Mouse (Mus musculus) limb, embryonic 12.5 days (tissue): ENCODE data around the gene Notch4. TPM values are rescaled to one million over a fixed set of nuclear protein-coding genes. Genes with fewer than 3 reads are reported as not detected.

Experiments used
- ATAC-seq: fragments of 200-750 bp; cut with Nextera tagmentation; 2 replicates; pipeline ENCODE4 v1.8.0; 2017; ENCODE audit warnings: low read depth, moderate TSS enrichment; ENCODE audit not compliant: insufficient number of reproducible peaks, insufficient read depth, low FRiP score, low TSS enrichment
- H3K27ac ChIP-seq: fragments of 300-500 bp; sonication (generic); 2 replicates; pipeline ENCODE4 v1.5.1; 2016; ENCODE audit warnings: mild to moderate bottlenecking, moderate library complexity
- H3K27me3 ChIP-seq: fragments of 300-500 bp; sonication (generic); 2 replicates; pipeline ENCODE4 v1.6.1; 2016; ENCODE audit warnings: mild to moderate bottlenecking, moderate library complexity
- H3K36me3 ChIP-seq: fragments of 300-500 bp; sonication (generic); 2 replicates; pipeline ENCODE4 v1.6.1; 2016; ENCODE audit warnings: mild to moderate bottlenecking, moderate library complexity
- H3K4me1 ChIP-seq: fragments of 300-500 bp; sonication (generic); replicated peaks from 2 replicates; pipeline ENCODE4 v1.6.1; 2016
- H3K4me2 ChIP-seq: fragments of 300-500 bp; sonication (generic); 2 replicates; pipeline ENCODE4 v1.6.1; 2016; ENCODE audit warnings: mild to moderate bottlenecking, moderate library complexity
- H3K4me3 ChIP-seq: fragments of 300-500 bp; sonication (generic); replicated peaks from 2 replicates; pipeline ENCODE4 v1.5.1; 2016; ENCODE audit warnings: mild to moderate bottlenecking
- H3K9ac ChIP-seq: fragments of 300-500 bp; sonication (generic); replicated peaks from 2 replicates; pipeline ENCODE4 v1.6.1; 2016; ENCODE audit warnings: mild to moderate bottlenecking, moderate library complexity
- H3K9me3 ChIP-seq: fragments of 300-500 bp; sonication (generic); 2 replicates; pipeline ENCODE4 v1.6.1; 2016; ENCODE audit warnings: mild to moderate bottlenecking, moderate library complexity
- WGBS: fragments of 180-500 bp; shearing (Covaris S2); methylation state at CpG from one replicate; pipeline ENCODE4 v1.1.7; 2016; 5-methylcytosine and 5-hydroxymethylcytosine counted together
- polyA plus RNA-seq: library from polyadenylated mRNA; unstranded; fragments of >200 nt; fragmentation: Nextera tagmentation; extraction: Ambion mirVana; gene quantifications from 2 replicates; pipeline ENCODE4 v1.2.1, GENCODE M21; 2016

Notch4 gene
- polyA plus RNA-seq, 1 experiment from 2014 or later: 4.9 TPM

- 54% methylated on average over 34 of the region's 34 CpGs for WGBS
Observed at GRCm38 (mm10) chr17:34593752-34594525, 29.9 kb downstream of the Notch4 start.

GRCm38 (mm10) chr17:34596098-34596497 is 32.0 kb downstream of the Notch4 start:
- WGBS: 68% methylated on average over 8 of the region's 8 CpGs
- H3K4me3 ChIP-seq: no peak overlapping the region; the same call in 1 of the 2 replicates
- ATAC-seq: no peak
- no peaks in the 10 kb centered on the region for H3K9me3 ChIP-seq
- H3K27me3 ChIP-seq: no peaks in the 10 kb centered on the region
- no peak overlapping the region for H3K9ac ChIP-seq
- peaks cover 45% of the 10 kb centered on the region for H3K36me3 ChIP-seq
- H3K4me1 ChIP-seq: peaks cover 48% of the 10 kb centered on the region
- H3K4me2 ChIP-seq: no peak overlapping the region
- H3K27ac ChIP-seq: no peak overlapping the region

More at GRCm38 (mm10) chr17:34593752-34594525, 29.9 kb downstream of the Notch4 start:
- Histone ChIP-seq H3K4me1 (peaks cover 70% of the 10 kb centered on the region), H3K27ac (peak overlapping the region; percentile 100), H3K9me3 (no peaks in the 10 kb centered on the region), H3K9ac (peak overlapping the region; percentile 98), H3K4me2 (peak overlapping the region; percentile 97), H3K27me3 (no peaks in the 10 kb centered on the region), H3K36me3 (peaks cover 30% of the 10 kb centered on the region), H3K4me3 (peak overlapping the region; percentile 79)
- no peak for ATAC-seq

GRCm38 (mm10) chr17:34597566-34598095 is 33.6 kb downstream of the Notch4 start, which contains the start of gene Ager:
Ager (plus strand) TSS chr17:34597862.
- 0 out of 2 replicates have a peak within 1 kb of the TSS, but pooled peaks have one; percentile 18 for H3K9ac ChIP-seq
- H3K4me2 ChIP-seq: no peak within 1 kb of the TSS
- 19% methylated on average over 6 of the region's 6 CpGs for WGBS
- peaks cover 49% of the 10 kb centered on the region for H3K4me1 ChIP-seq
- H3K36me3 ChIP-seq: peaks cover 54% of the 10 kb centered on the region
- peak within 1 kb of the TSS; percentile 35; the same call in 1 of the 2 replicates for H3K27ac ChIP-seq
- no peaks in the 10 kb centered on the region for H3K9me3 ChIP-seq
- ATAC-seq: no peak
- H3K4me3 ChIP-seq: no peak within 1 kb of the TSS
- no peaks in the 10 kb centered on the region for H3K27me3 ChIP-seq

- WGBS: 74% methylated on average over 9 of the region's 9 CpGs
Observed at GRCm38 (mm10) chr17:34599891-34600290, 35.8 kb downstream of the Notch4 start.

GRCm38 (mm10) chr17:34601796-34602195 is 37.7 kb downstream of the Notch4 start:
- no peak overlapping the region for H3K9ac ChIP-seq
- 0 out of 2 replicates have a peak overlapping the region, but pooled peaks have one; percentile 96 for H3K4me3 ChIP-seq
- ATAC-seq: no peak

More at GRCm38 (mm10) chr17:34599891-34600290, 35.8 kb downstream of the Notch4 start:
- Histone ChIP-seq H3K4me2 (no peak overlapping the region), H3K4me1 (peaks cover 39% of the 10 kb centered on the region), H3K36me3 (peaks cover 44% of the 10 kb centered on the region), H3K27ac (no peak overlapping the region), H3K9me3 (no peaks in the 10 kb centered on the region), H3K27me3 (no peaks in the 10 kb centered on the region), H3K9ac (no peak overlapping the region), H3K4me3 (no peak overlapping the region)
- no peak for ATAC-seq

GRCm38 (mm10) chr17:34603375-34604060 is 39.5 kb downstream of the Notch4 start, which contains the start of gene Rnf5:
Rnf5 (minus strand) TSS chr17:34603690.
- no peaks in the 10 kb centered on the region for H3K27me3 ChIP-seq
- peak within 1 kb of the TSS; percentile 94 for H3K4me2 ChIP-seq
- H3K4me3 ChIP-seq: peak within 1 kb of the TSS; percentile 96
- H3K9me3 ChIP-seq: no peaks in the 10 kb centered on the region
- H3K4me1 ChIP-seq: peaks cover 41% of the 10 kb centered on the region
- under 1% methylated on average over 30 of the region's 30 CpGs for WGBS
- H3K36me3 ChIP-seq: peaks cover 33% of the 10 kb centered on the region
- peak; percentile 95 for ATAC-seq
- peak within 1 kb of the TSS; percentile 76 for H3K9ac ChIP-seq
- H3K27ac ChIP-seq: peak within 1 kb of the TSS; percentile 91

More at GRCm38 (mm10) chr17:34601796-34602195, 37.7 kb downstream of the Notch4 start:
- H3K4me1 ChIP-seq: peaks cover 36% of the 10 kb centered on the region
- 84% methylated on average over 12 of the region's 12 CpGs for WGBS
- H3K36me3 ChIP-seq: peaks cover 26% of the 10 kb centered on the region
- no peaks in the 10 kb centered on the region for H3K27me3 ChIP-seq
- peak overlapping the region; percentile 81 for H3K4me2 ChIP-seq
- H3K9me3 ChIP-seq: no peaks in the 10 kb centered on the region
- H3K27ac ChIP-seq: no peak overlapping the region

GRCm38 (mm10) chr17:34604061-34604508 is 40.0 kb downstream of the Notch4 start, which contains the start of gene Agpat1:
Agpat1 (plus strand) TSS chr17:34604262.
- Histone ChIP-seq H3K4me1 (peaks cover 45% of the 10 kb centered on the region), H3K4me3 (peak within 1 kb of the TSS; percentile 96), H3K27ac (peak within 1 kb of the TSS; percentile 91), H3K9me3 (no peaks in the 10 kb centered on the region), H3K36me3 (peaks cover 35% of the 10 kb centered on the region), H3K9ac (peak within 1 kb of the TSS; percentile 97), H3K27me3 (no peaks in the 10 kb centered on the region), H3K4me2 (peak within 1 kb of the TSS; percentile 94)
- peak; percentile 86 for ATAC-seq
- WGBS: under 1% methylated on average over 34 of the region's 35 CpGs

- peak overlapping the region; percentile 94 for H3K4me2 ChIP-seq
- H3K27me3 ChIP-seq: no peaks in the 10 kb centered on the region
- peaks cover 45% of the 10 kb centered on the region for H3K4me1 ChIP-seq
- no peak for ATAC-seq
- peak overlapping the region; percentile 96 for H3K4me3 ChIP-seq
- peak overlapping the region; percentile 91 for H3K27ac ChIP-seq
- H3K9ac ChIP-seq: peak overlapping the region; percentile 97
- H3K9me3 ChIP-seq: no peaks in the 10 kb centered on the region
- WGBS: 13% methylated on average over 24 of the region's 24 CpGs
- H3K36me3 ChIP-seq: peaks cover 34% of the 10 kb centered on the region
Observed at GRCm38 (mm10) chr17:34604511-34605237, 40.6 kb downstream of the Notch4 start.

GRCm38 (mm10) chr17:34605609-34606008 is 41.5 kb downstream of the Notch4 start:
- Histone ChIP-seq H3K4me1 (peaks cover 45% of the 10 kb centered on the region), H3K36me3 (peaks cover 30% of the 10 kb centered on the region), H3K9ac (peak overlapping the region; percentile 97), H3K4me3 (peak overlapping the region; percentile 96), H3K27ac (peak overlapping the region; percentile 91), H3K4me2 (peak overlapping the region; percentile 94), H3K9me3 (no peaks in the 10 kb centered on the region), H3K27me3 (no peaks in the 10 kb centered on the region)
- under 1% methylated on average over 24 of the region's 30 CpGs for WGBS
- ATAC-seq: peak; percentile 33; the same call in 1 of the 2 replicates
